Mouse (Mus musculus): Measurements from ENCODE around the gene Rufy1.

Rufy1 gene

GRCm38 (mm10) chr11:50421934-50422780, 8.8 kb downstream of the Rufy1 start:
- peak; percentile 43 for DNase-seq

DNA sequence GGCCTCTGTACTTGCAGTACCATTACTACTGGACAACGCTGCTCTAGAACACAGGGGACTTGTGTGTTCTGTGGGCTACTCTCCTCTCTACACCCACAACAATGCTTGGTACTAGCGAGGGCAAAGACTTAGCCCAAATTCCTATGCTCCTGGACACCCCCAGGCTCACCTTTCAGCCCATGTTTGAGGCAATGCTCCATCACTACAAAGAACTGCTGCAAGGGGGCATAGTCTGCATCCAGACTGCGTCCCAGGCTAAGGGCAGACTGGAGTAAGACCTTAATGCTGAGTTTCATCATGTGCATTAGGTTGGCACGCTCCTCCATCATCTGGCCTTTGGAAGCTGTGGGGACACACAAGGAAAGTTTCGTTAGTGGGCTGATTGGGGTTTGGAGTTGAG, 9.5 kb downstream of the Rufy1 start:
- DNase-seq, result no peak

- no peak for DNase-seq
Observed at GRCm38 (mm10) chr11:50417856-50418255, 13.1 kb downstream of the Rufy1 start.

- no peak for DNase-seq
Observed at GRCm38 (mm10) chr11:50415563-50416241, 15.2 kb downstream of the Rufy1 start.

DNA sequence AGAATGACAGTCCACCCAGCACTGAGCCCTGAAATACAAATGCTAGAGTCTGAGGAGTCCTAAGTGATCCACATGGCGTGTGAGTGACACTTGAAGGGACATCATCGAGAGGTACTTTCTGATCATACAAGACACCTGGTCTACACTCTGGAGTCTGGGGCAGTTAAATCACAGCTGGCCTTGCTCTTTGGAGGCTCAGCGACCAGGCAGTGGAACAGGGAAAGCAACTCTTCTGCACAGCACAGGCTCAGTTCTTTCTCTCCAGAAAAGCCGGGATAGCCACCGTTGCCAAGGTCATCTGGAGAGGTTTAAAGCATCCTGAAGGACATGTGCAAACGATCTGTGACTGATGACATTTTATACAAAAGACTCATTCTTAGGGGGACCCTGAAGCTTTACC, 23.7 kb downstream of the Rufy1 start:
- no peak for DNase-seq

- peak; percentile 37 for DNase-seq
Observed at GRCm38 (mm10) chr11:50403367-50404014, 27.4 kb downstream of the Rufy1 start.

- peak; percentile 57 for DNase-seq
Observed at GRCm38 (mm10) chr11:50402481-50402880, 28.4 kb downstream of the Rufy1 start.

GRCm38 (mm10) chr11:50398803-50399202, 32.1 kb downstream of the Rufy1 start:
- DNase-seq, result no peak

GRCm38 (mm10) chr11:50397316-50397715, 33.6 kb downstream of the Rufy1 start:
- DNase-seq, result no peak

DNA sequence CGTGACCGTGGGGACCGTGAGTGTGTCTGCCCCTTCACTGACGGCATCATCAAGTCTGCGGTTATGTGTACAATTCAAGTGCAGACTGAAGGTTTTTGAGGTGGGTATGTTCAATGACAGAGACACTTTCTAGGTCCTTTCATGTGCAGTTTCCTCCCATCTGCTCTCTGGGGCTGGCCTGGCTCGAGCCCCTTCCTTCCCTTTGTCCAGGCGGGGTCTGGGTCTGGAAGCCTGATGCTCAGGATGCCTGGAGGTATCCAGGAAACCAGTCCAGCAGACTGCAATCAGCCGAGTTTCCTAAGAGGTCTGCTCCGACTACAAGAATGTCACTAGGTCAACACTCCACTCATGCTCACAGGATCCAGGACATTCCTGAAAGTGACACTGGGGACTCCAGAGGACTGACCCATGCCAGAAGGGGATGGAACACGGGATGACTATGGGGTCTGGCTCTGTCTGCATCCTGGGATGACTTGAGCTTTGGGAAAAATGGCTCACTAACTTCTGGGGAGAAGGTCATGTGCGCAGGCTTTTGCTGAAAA, 34.1 kb downstream of the Rufy1 start:
- DNase-seq, result no peak

DNA sequence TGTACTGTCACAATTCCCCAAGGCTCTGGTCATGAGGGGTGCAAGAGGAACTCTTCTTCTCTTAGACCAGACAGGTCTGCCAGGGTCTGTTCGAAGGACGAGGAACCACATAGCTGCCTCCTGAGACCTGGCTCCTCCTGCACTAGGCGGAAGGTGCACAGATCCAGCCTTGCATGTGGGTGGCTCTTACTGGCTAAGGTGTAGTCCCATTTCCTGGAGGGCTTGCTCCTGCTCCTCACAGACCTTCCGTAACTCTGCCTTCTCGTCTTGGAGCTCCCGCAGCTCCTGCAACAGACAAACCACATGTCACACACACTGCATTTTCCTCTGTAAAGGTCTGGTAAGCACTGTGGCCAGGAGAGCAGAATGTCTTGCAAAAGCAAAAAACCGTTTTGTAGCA, 36.2 kb downstream of the Rufy1 start:
- no peak for DNase-seq

DNA sequence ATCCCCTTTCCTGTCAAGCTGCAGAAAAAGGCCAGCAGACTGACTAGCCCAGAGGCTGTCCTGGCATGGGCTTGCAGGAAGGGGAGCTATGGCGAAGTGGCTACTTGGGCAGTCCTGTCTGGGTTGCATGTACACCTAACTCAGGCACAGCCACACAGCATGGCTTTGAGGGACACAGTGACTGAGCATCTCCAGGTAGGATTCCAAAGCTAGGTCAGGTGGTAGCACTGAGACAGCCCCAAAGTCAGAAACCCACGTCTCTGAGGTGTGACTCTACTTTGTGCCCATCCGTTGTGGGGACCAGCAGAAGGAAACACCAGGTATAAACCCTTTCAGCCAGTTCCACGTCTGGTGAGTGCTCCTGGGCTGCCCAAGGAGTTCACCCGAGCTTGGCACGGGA, 37.6 kb downstream of the Rufy1 start:
- no peak for DNase-seq

GRCm38 (mm10) chr11:50391272-50391960, 39.5 kb downstream of the Rufy1 start:
- DNase-seq, result no peak

DNA sequence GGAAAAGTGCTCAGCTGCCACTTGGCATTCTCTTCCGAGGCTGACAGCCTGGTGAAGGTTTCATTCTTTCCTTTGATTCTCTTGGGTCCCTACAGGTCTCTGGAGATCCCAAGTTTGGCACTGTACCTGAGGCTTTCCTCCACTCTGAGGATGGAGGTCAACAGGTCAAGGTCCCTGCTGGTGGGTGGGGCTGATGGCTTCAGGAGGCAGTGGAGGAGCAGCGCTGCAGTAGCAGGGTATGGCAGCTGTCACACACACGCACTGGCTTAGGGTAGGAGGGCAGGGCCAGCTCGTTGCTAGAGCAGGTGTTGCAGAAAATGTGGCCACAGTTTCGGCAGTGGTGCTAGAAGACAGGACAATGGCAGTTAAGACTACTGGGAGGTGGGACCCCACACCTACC, 41.3 kb downstream of the Rufy1 start:
- no peak for DNase-seq

- no peak for DNase-seq
Observed at GRCm38 (mm10) chr11:50389011-50389410, 41.9 kb downstream of the Rufy1 start.

DNA sequence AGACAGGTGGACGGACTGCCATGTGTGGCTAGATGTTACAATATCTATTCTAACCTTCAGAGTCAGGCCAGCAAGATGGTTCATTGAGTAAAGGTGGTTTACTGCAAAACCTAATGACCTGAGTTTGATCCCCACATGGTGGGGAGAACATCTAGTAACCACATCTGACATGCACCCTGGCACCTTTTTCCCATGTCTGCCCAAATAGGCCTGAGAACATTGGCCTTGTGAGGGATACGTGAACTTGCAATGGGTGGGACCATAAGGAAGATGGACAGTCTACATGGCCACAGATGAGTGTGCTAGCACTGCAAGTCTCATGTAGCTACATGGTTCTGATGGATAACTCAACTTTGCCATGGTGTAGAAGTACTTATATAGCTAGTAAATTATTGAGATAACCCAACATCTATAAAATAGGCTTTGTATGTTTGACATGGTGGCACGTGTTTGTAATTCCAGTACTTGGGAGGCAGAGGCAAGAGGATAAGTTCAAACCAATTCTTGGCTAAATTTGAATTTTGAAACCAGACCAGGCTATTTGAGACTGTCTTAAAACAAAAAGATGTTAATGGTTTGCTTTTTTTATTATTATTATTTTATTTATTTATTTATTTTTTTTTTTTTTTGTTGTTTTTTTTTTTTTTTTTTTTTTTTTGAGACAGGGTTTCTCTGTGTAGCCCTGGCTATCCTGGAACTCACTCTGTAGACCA, 42.6 kb downstream of the Rufy1 start:
- DNase-seq, result no peak

DNA sequence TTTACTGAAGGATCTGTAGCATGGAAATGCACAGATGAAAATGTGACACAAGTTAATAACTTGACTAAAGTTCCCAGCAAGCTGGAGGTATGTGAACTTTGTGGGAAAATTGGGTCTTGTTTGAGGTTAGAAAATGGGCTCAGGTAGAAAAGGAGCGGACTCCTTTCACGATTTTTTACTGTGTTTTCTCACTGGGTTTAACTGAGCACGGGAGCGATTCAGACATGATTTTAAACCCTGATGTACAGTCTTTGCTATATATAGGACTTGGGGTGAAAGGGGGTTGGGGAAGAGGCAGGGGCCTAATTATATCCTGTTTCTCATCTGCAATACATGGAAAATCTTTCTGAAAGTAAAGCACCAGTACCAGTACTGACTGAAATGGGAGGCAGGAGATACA, 43.2 kb downstream of the Rufy1 start:
- no peak for DNase-seq

- no peak for DNase-seq
Observed at GRCm38 (mm10) chr11:50387167-50387679, 43.7 kb downstream of the Rufy1 start.

DNA sequence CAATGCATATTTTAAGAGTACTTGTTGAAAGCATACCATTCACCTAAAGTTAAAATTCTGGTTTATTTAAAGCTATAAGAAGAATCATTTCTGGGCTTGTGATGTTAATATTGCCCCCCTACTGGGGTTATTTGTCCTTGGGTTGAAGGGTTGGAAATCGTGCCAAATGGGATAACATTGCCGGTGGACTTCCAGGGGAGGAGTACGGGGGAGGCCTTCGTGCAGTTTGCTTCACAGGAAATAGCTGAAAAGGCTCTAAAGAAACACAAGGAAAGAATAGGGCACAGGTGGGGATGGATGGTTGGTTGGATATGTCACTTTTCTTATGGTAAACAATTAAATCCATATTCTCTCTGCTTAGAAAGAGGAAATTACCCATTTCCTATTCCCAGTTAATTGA, 49.6 kb downstream of the Rufy1 start:
- DNase-seq, result no peak

GRCm38 (mm10) chr11:50379023-50379752, 51.7 kb downstream of the Rufy1 start:
- no peak for DNase-seq

Measured in kidney, adult 11 months (tissue).